Mouse (Mus musculus): ENCODE results near the gene Pde8a.
"Not testable (repeated sequence)": the region's sequence is repeated elsewhere in the genome, so short reads cannot be mapped to it uniquely, and the experiment has no call there.

Gene Pde8a

DNA sequence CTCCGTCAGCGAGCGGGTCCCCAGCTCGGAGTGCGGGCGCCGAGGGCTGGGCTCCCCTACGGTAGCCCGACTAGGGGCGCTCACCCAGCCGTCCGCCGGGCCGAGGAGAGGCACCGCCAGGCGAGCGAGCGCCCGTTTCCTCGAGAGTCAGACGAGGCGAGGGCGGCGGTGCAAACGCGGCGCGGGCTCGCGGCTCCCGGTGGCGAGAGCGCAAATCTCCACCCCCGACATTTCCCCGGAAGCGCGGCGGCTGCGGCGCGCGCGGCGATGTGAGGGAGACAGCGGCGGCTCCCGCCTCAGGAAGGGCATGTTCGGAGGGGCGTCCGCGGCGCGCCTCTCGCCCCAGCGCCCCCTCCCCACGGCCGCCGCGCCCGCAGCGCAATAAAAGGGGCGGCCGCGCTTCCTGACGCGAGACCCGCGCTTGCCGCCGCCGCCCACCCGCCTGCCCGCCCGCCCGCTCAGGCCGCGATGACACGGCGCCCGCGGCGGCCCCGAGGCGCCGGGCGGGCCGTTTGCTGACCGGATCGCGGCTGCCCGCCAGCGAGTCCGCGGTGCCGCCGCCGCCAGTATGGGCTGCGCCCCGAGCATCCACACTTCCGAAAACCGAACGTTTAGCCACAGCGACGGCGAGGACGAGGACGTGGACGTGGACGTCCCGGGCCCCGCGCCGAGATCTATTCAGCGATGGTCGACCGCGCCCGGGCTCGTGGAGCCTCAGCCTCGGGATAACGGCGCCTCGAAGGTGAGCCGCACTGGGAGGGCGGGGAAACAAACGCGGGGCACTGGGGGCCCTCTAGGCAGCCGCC is at the start of gene Pde8a:
Gene Pde8a (plus strand): TSS at position 250 of the 806 bp plus-strand sequence.
- peak in 1 of 2 experiments; percentile 5 for DNase-seq (ENCODE audit: low spot score in 2 of 2)

DNA sequence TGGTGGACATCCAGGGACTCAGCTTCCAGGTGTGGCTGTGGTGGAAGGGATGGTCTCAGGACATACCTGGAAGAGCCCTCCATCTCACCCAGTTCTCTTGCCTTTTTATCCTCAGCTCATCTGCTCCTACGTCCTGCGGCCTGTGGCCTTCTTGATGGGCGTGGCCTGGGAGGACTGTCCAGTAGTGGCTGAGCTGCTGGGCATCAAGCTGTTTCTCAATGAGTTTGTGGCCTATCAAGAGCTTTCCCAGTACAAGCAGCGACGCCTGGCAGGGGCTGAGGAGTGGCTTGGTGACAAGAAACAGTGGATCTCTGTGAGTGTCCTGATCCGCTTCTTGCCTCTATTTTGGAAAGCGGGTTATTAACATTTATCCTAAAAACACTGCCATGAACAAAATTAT is 49.0 kb upstream of the Pde8a start:
- no peak for DNase-seq (ENCODE audit: low spot score in 2 of 2)

DNA sequence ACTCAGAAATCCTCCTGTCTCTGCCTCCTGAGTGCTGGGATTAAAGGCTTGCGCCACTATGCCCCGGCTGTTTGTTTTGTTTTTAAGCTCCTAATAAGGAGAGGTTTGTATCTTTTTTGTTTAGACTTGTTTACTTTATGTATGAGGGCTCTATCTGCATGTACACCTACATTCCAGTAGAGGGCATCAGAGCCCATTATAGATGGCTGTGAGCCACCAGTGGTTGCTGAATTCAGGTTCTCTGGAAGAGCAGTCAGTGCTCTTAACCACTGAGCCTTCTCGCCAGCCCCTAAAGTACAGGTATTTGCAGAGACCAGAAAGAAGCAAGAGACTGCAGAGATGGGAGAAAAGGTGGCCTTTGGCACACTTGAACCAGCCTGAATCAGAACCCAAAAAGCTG is 46.3 kb upstream of the Pde8a start:
- DNase-seq (ENCODE audit: low spot score in 2 of 2): peak in 1 of 2 experiments; percentile 17

DNA sequence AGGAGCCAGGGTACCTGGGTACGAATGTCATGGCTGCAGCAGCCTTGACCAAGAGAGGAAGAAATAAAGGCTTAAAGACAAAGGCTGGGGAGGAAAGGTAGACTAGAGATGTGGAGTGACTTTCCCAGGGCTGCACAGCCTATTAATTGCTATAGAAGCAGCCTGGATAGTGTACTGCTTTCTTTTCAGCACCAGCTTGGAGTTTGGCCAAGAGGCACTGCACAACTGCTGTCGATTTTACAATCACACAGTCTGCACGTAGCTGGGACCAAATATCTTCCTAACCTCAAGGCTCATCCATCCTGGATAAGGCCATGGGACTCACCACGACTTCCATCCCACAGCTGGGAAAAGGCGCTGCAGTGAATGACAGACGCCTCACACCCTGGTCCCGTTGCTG is 44.0 kb upstream of the Pde8a start:
- DNase-seq (ENCODE audit: low spot score in 2 of 2): no peak

DNA sequence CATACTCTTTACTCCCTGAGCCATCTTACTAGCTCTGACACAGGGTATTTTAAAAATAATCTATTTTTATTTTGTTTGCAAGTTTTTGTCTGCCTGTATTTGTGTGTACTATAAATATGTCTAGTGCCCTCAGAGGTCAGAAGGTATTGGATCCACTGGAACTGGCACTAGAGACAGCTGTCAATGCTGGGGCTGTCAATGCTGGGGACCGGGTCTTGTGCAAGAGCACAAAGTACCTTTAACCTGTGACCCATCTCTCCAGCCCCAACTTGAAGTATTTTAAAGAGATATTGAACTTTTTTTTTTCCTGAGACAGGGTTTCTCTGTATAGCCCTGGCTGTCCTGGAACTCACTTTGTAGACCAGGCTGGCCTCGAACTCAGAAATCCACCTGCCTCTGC is 39.5 kb upstream of the Pde8a start:
- no peak for DNase-seq (ENCODE audit: low spot score in 2 of 2)

DNA sequence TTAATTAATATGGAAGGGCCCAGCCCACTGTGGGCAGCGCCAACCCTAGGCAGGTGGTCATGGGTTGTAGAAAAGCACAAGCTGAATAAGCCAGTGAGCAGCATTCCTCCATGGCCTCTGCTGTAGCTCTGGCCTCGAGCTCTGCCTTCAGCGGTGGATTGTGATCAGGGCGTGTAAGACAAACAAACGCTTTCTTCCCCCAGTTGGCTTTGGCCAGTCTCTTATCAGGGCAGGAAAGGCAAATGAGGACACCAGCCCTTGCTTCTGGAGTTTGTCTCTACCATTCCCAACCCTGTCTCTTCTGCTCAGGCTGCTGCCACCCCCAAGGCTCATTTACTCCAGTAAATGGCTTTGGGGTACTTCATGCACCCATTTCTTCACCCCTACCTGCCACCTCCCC is 38.7 kb upstream of the Pde8a start:
- no peak for DNase-seq (ENCODE audit: low spot score in 2 of 2)

DNA sequence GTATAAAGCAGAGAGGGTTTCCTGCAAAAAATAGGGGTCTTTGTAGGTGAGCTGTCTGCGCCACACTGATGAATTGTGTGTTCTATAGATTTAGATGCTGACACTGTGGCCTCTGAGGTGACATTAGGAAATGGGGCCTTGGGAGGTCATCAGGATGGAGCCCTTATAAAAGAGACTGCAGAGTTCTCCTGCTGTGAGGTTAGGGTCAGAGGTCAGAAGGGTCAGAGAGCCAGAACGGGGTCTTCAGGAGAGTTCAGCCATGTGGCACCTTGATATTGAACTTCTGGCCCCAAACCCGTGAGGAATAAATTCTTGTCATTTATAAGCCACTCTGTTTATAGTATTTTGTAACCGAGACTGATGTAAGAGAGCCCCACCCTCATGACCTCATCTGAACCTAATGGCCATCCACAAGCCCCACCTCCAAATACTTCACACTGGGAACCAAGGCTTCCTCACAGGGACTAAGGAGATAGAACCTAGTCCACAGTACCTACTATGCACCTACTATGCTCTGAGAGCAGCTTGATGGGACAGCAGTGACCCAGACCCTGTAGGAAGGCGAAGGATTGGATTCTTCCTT is 37.1 kb upstream of the Pde8a start:
- no peak for DNase-seq (ENCODE audit: low spot score in 2 of 2)

DNA sequence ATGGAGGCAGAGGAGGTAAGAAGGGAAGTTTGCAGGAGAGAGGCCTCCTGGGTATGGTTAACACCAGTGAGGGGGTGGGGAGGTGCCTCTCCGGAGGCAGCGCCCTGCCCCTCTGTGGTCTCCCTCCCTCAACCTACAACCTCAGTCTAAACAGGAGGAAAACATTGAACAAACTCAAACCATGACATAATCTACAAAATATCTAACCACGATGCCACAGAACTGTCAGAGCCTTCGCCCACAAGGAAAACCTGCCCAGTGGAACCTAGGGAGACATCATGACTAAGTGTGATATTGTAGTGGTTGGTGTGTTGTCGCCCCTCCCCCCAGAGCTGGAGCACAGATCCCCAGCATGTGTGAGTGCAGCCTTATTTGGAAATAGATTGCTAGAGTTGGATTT is 33.9 kb upstream of the Pde8a start:
- no peak for DNase-seq (ENCODE audit: low spot score in 2 of 2)

DNA sequence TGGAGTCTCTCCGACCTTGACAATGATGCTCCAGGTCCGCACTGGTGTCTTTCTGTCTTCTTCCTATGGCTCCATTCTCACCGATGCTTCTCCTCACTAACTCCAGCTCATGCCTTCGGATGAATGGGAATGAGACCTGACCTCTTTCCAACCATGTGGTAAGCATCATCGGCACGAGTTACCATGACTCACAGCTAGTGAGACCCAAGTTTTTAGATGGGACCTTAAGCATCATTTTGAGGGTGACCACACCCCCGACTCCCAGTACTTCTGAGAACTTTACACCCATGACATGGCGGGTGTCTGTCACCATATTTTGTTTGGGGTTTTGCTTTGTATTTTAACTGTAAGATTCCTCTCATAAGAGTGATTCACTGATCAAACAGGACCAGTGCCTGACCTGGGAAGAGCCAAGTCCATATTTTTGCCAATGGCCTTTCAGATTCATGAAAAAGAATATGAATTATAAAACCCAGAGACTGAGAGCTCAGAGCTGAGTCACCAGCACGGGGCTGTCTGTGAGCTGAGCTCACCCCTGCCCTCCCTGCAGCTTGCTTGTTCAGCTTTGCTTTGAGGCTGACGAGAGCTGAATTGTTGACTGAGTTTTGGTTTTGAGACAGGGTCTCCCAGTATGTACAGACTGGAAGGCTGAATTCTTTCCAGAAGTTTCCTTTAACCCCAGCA is 30.8 kb upstream of the Pde8a start:
- DNase-seq (ENCODE audit: low spot score in 2 of 2): no peak

DNA sequence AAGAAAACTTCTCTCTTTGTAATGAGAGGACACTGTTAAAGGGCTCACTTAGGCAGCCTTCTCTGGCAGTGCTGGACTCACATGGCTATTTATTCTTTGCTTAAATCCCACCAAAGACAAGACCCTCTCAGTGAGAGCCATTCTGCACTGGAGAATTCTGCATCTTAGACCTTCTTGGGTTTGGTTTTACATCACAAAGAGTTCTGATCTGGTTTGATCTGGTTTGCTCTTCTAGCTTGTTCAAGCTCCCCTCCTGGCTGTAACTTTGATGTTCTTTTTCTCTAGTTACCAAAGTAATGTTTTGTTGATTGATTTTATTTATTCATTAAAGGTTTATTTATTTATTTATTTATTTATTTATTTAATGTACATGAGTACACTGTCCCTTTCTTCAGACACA is 30.2 kb upstream of the Pde8a start:
- no peak for DNase-seq (ENCODE audit: low spot score in 2 of 2)

DNA sequence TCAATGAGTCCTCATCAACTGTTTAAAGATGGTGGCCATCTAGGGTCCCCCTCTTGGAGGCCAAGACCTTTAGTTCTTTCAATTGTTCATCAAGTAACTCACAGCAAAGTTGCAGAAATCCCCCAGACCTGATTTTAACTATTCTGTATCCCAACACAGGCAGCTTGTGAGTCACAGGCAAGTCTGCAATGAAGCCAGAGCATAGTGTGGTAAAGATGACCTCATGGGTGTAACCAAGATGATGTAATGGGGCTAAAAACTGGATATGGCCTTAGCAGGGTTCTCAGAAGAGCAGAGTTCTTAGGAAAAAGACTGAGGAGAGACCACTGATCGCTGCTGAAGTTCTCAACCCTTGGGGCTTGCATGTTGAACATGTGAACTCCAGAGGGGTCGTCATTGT is 29.3 kb upstream of the Pde8a start:
- DNase-seq (ENCODE audit: low spot score in 2 of 2): no peak

DNA sequence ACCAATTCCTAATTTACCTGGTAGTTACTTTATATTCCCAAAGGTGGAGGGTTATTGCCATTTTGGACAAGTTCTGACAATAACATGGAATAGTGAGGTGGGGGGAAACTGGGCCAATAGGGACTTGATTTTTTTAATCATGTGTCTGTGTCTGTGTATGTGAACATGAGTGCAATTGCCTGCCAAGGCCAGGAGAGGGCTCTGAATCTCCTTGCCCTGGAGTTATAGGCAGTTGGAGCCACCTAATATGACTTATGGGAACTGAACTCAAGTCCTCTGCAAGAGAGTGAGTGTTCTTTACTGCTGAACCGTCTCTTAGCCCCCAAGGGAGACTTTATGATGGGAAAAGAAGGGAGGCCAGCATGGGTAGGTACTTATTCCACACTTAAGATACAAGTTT is 28.7 kb upstream of the Pde8a start:
- DNase-seq (ENCODE audit: low spot score in 2 of 2): no peak

DNA sequence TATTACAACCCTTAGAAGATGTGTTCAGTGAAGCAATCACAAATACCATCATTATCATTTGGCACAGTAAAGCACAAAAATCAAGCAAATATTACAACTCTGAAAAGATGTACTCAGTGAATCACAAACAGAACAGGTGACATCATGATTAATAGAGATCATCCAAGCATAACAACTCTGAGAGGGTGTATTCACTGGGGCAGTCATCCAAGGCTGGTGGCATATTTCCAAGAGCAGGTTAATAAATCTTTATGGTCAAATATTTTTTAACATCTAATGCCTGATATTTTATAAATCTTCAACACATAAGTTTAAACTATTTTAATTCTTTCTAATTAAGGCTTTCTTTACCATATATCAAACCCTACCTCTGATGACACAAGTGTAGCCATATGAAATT is 27.4 kb upstream of the Pde8a start:
- not testable (repeated sequence) for DNase-seq (ENCODE audit: low spot score in 2 of 2)

DNA sequence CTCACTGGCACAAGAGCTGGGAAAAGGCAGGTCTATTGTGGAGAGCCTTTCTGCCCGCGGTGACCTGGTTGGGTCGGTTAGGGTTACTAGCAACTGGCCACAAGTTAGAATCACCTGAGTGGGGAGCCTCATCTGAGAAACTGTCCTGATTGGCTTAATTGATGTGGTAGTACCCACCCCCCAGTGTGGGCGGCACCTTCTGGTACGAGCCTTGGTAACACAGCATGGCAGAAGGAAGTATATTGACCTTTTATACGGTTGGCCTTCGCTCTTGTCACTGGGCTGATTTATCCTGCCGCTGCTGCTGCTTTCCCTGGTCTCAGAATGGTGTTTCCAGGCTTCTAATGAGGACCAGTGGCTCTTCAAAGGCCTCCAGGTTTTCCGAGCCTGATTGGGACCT is 24.2 kb upstream of the Pde8a start:
- DNase-seq (ENCODE audit: low spot score in 2 of 2): no peak

DNA sequence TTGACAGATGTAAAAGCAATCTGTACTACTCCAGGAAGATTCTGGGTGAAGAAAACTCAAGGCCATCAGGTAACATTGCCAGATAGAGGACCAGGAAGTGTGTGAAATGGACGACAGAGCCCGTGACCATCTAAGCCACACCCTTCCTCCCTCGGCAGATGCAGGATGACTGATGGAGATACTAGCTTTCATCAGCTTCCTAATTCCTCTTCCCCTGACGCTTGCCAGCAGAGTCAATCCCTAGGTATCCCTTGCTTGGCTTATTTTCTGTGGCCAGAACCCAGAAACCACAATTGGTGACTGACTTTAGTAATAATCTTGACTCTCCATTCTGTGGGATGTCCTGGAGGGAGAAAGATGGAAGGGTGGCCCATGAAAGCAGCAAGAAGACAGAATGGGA is 17.9 kb upstream of the Pde8a start:
- no peak for DNase-seq (ENCODE audit: low spot score in 2 of 2)

DNA sequence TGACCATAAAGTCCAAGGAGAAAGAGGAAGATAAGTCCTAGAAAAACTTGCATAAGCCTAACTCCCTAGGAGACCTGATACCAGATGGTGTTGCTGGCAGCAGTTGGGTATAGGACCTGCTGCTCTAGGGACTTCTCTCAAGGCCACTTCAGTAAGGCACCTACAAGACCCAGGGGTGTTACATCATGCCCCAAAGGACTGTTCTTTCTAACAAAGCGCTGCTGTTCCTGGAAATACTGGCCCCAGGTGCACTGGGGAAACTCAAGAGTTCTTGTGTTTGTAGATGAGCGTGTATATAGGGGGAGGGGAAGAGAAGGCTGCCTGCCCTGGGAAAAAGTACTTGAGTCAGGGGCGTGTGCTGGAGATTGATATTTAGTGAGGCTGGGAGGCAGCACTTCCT is 16.6 kb upstream of the Pde8a start:
- DNase-seq (ENCODE audit: low spot score in 2 of 2): no peak

DNA sequence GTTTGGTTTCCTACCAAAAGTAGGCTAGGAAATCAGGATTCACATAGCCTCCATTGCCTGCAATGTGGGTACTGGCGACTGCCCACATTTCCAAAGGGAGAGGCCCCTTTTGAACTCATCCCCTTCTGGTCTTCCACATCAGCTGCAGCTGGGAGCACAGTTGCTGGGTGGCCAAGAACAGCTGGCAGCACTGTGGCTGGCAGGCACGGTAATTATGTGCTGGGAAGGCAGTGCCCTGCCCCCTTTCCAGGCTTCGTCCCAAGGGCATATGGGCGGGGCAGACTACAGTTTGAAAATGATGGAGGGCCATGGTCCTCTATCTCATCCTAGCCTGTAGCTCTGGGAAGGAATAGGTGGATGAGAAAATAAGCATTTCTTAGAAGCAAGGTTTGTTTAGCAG is 14.9 kb upstream of the Pde8a start:
- DNase-seq (ENCODE audit: low spot score in 2 of 2): no peak

DNA sequence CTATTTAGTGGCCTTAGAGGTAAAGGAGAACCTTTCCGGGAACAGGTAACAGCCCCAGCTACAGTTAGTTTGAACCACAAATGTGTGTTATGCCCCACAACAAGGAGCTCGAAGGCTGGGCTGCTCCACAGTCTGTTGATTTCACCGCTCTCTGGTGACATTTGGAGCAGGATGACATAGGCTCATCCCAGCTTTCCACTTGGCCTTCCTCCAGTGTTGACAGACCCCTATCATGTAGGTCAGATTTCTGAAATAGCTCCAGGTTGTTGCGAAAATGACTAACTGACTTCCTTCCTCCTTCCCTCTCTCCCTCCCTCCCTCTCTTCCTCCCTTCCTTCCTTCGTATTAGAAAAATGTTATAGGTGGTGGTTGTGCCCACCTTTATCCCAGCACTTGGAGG is 14.3 kb upstream of the Pde8a start:
- DNase-seq (ENCODE audit: low spot score in 2 of 2): no peak

DNA sequence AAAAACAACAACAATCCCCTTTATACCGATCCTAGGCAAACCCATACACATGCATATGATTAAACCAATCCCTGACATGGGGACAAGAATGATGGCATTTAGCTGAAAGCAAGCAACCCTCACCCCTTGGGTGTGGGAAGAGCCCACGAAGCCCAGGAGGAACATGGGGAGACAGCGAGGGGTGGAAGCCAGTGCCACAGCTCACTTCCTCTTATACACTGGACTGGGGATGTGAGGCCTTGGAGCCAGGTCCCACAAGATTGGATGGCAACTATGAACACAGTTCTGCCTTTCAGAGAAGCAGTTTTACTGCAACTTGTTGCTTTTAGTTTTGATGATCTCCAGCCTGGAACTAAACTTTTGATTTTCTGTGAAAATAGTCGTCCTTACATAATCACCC is 13.6 kb upstream of the Pde8a start:
- no peak for DNase-seq (ENCODE audit: low spot score in 2 of 2)

DNA sequence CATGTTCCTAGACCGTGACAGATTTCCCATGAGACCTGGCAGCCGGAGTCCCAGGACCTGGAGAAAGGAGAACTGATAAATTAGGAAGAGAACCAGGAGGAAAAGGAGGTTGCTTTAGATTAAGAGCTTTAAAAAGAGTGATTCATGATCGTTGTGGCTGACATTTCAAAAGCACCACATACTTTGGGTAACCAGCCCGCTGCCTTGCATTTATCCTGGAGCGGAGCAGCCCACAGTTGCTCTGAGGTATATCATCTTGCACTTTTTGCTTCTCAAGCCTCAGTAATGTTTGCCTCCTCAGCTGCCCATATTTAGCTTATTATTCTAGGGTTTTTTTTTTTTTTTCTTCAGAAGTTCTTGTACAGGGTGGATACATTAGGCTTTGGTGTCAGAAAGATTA is 11.0 kb upstream of the Pde8a start:
- no peak for DNase-seq (ENCODE audit: low spot score in 2 of 2)

DNA sequence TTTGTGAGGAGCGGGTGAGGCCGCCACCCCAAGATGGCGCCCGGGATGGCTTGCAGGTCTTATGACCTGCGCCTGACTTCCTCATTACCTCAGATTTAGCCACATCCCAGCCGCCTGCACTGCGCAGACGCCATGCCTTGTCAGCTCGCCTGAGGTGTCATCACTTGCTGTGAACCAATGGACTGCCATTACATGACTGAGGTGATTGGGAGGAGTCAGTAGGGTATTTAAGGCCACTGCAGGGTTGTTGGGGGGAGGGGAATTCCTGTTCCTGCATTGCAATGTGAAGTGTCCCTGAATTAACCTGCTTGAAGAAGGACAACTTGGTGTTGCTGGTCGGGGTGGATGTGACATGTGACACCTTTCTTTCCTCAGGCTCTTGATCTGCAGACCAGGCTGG is 9.8 kb upstream of the Pde8a start:
- not testable (repeated sequence) for DNase-seq (ENCODE audit: low spot score in 2 of 2)

DNA sequence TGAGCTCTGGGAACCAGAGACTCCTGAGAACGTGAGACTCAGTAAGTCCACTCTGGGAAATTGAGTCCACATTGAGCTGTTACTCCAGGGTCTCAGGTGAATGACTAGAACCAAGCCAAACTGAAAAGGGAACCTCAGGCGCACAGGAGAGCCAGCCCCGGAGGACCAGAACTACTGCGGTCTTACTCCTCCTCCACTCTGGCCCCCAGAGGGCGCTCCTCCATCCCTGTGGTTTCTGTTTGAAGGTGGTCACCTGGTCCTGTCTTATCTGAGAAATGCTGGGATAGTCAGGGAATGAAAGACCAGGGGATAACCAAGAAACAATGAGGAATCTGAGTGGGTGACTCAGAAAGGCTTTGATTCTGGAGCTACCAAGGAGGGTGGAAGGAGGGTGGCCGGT is 4.5 kb upstream of the Pde8a start:
- peak; percentile 55 to 64 for DNase-seq (ENCODE audit: low spot score in 2 of 2)

Data from spleen, postnatal 36 days (tissue).